Mouse (Mus musculus) liver, embryonic 16.5 days (tissue): ENCODE results near the gene Pdzd7. TPM values are rescaled to one million over a fixed set of nuclear protein-coding genes. Genes with fewer than 3 reads are reported as not detected.

Experiments
- ATAC-seq: fragments of 200-750 bp; cut with Nextera tagmentation; 2 replicates; pipeline ENCODE4 v1.8.0; 2017; ENCODE audit warnings: low read depth, mild to moderate bottlenecking, moderate number of reproducible peaks, moderate library complexity
- H3K27ac ChIP-seq: fragments of 300-500 bp; sonication (generic); 2 replicates; pipeline ENCODE4 v1.5.1; 2014; ENCODE audit warnings: mild to moderate bottlenecking, low read length
- H3K27me3 ChIP-seq: fragments of 300-500 bp; sonication (generic); 2 replicates; pipeline ENCODE4 v1.6.1; 2014; ENCODE audit warnings: low read depth, low read length, mixed read lengths; ENCODE audit not compliant: control insufficient read depth, insufficient read depth
- H3K36me3 ChIP-seq: fragments of 300-500 bp; sonication (generic); 2 replicates; pipeline ENCODE4 v1.6.1; 2014; ENCODE audit warnings: mild to moderate bottlenecking; ENCODE audit not compliant: control insufficient read depth, insufficient read depth
- H3K4me1 ChIP-seq: fragments of 300-500 bp; sonication (generic); 2 replicates; pipeline ENCODE4 v1.6.1; 2014; ENCODE audit warnings: low read depth, low read length, mixed read lengths; ENCODE audit not compliant: control insufficient read depth
- H3K4me2 ChIP-seq: fragments of 300-500 bp; sonication (generic); 2 replicates; pipeline ENCODE4 v1.6.1; 2014; ENCODE audit warnings: low read depth, low read length, mixed read lengths
- H3K4me3 ChIP-seq: fragments of 300-500 bp; sonication (generic); 2 replicates; pipeline ENCODE4 v1.5.1; 2014; ENCODE audit warnings: low read depth, mild to moderate bottlenecking, low read length
- H3K9ac ChIP-seq: fragments of 300-500 bp; sonication (generic); 2 replicates; pipeline ENCODE4 v1.6.1; 2014; ENCODE audit warnings: low read depth, low read length
- H3K9me3 ChIP-seq: fragments of 300-500 bp; sonication (generic); replicated peaks from 2 replicates; pipeline ENCODE4 v1.6.1; 2016; ENCODE audit warnings: low read length; ENCODE audit not compliant: control insufficient read depth
- WGBS: fragments of 180-500 bp; shearing (Covaris S2); extraction: QIAGEN DNeasy Blood & Tissue Kit; methylation state at CpG from one replicate; pipeline ENCODE4 v1.1.7; 2014; ENCODE audit not compliant: insufficient replicate concordance; 5-methylcytosine and 5-hydroxymethylcytosine counted together
- polyA plus RNA-seq: library from polyadenylated mRNA; unstranded; fragments of >200 nt; fragmentation: Nextera tagmentation; extraction: Ambion mirVana; gene quantifications from 2 replicates; pipeline ENCODE4 v1.2.1, GENCODE M21; 2015

The Pdzd7 gene
- not detected in 2 replicates for polyA plus RNA-seq

- H3K9me3 ChIP-seq: no peaks in the 10 kb centered on the region
- H3K4me2 ChIP-seq: peak within 1 kb of the TSS; percentile 84
- H3K27me3 ChIP-seq: peaks cover 38% of the 10 kb centered on the region
- peak within 1 kb of the TSS; percentile 62 for H3K9ac ChIP-seq
- no peak for ATAC-seq
- H3K36me3 ChIP-seq: no peaks in the 10 kb centered on the region
- peaks cover 25% of the 10 kb centered on the region for H3K4me1 ChIP-seq
- H3K27ac ChIP-seq: no peak within 1 kb of the TSS
- WGBS: 62% methylated on average over 5 of the region's 5 CpGs
- peak within 1 kb of the TSS; percentile 66 for H3K4me3 ChIP-seq
Observed at GRCm38 (mm10) chr19:45045651-45046050, at the start of gene Pdzd7. TSS of gene Pdzd7 (minus strand) at chr19:45045717.

- H3K4me3 ChIP-seq: no peak overlapping the region
- H3K36me3 ChIP-seq: no peaks in the 10 kb centered on the region
- no peak overlapping the region for H3K27ac ChIP-seq
- WGBS: 11% methylated on average over 11 of the region's 11 CpGs
- H3K9me3 ChIP-seq: no peaks in the 10 kb centered on the region
- peaks cover 13% of the 10 kb centered on the region for H3K4me1 ChIP-seq
- no peak overlapping the region for H3K4me2 ChIP-seq
- H3K9ac ChIP-seq: no peak overlapping the region
- no peak for ATAC-seq
- peaks cover 73% of the 10 kb centered on the region for H3K27me3 ChIP-seq
Observed at GRCm38 (mm10) chr19:45081841-45082550, 36.5 kb upstream of the Pdzd7 start.

GRCm38 (mm10) chr19:45081279-45081678 lies 35.8 kb upstream of the Pdzd7 start:
- no peak for ATAC-seq
- Histone ChIP-seq H3K4me3 (no peak overlapping the region), H3K27ac (no peak overlapping the region), H3K4me2 (no peak overlapping the region), H3K36me3 (no peaks in the 10 kb centered on the region), H3K27me3 (peaks cover 80% of the 10 kb centered on the region), H3K9ac (no peak overlapping the region), H3K9me3 (no peaks in the 10 kb centered on the region), H3K4me1 (peaks cover 20% of the 10 kb centered on the region)
- under 1% methylated on average over 5 of the region's 5 CpGs for WGBS

- H3K4me2 ChIP-seq: no peak overlapping the region
- no peak overlapping the region for H3K27ac ChIP-seq
- H3K9ac ChIP-seq: no peak overlapping the region
- H3K9me3 ChIP-seq: no peaks in the 10 kb centered on the region
- no peak for ATAC-seq
- 3% methylated on average over 17 of the region's 17 CpGs for WGBS
- H3K4me3 ChIP-seq: no peak overlapping the region
- no peaks in the 10 kb centered on the region for H3K36me3 ChIP-seq
- peaks cover 26% of the 10 kb centered on the region for H3K4me1 ChIP-seq
- peaks cover 80% of the 10 kb centered on the region for H3K27me3 ChIP-seq
Observed at GRCm38 (mm10) chr19:45080711-45081110, 35.2 kb upstream of the Pdzd7 start.

GRCm38 (mm10) chr19:45079769-45080515 lies 34.4 kb upstream of the Pdzd7 start:
- WGBS: 1% methylated on average over 45 of the region's 45 CpGs
- Histone ChIP-seq H3K4me3 (peak overlapping the region; percentile 19; the same call in 1 of the 2 replicates), H3K9ac (no peak overlapping the region), H3K4me2 (peak overlapping the region; percentile 43), H3K27ac (no peak overlapping the region), H3K27me3 (peaks cover 79% of the 10 kb centered on the region), H3K36me3 (no peaks in the 10 kb centered on the region), H3K9me3 (no peaks in the 10 kb centered on the region), H3K4me1 (peaks cover 32% of the 10 kb centered on the region)
- no peak for ATAC-seq

- WGBS: 7% methylated on average over 17 of the region's 17 CpGs
- no peak overlapping the region for H3K9ac ChIP-seq
- H3K27me3 ChIP-seq: peaks cover 76% of the 10 kb centered on the region
Observed at GRCm38 (mm10) chr19:45078971-45079764, 33.7 kb upstream of the Pdzd7 start.

GRCm38 (mm10) chr19:45077742-45078645 lies 32.5 kb upstream of the Pdzd7 start:
- ATAC-seq: no peak
- Histone ChIP-seq H3K36me3 (no peaks in the 10 kb centered on the region), H3K4me1 (peaks cover 39% of the 10 kb centered on the region), H3K4me3 (no peak overlapping the region), H3K9me3 (no peaks in the 10 kb centered on the region), H3K9ac (no peak overlapping the region), H3K27ac (no peak overlapping the region), H3K27me3 (peaks cover 70% of the 10 kb centered on the region), H3K4me2 (no peak overlapping the region)
- 5% methylated on average over 20 of the region's 20 CpGs for WGBS

More at GRCm38 (mm10) chr19:45078971-45079764, 33.7 kb upstream of the Pdzd7 start:
- Histone ChIP-seq H3K4me1 (peaks cover 32% of the 10 kb centered on the region), H3K27ac (no peak overlapping the region), H3K4me3 (no peak overlapping the region; the same call in 1 of the 2 replicates), H3K4me2 (peak overlapping the region; percentile 43; the same call in 1 of the 2 replicates), H3K9me3 (no peaks in the 10 kb centered on the region), H3K36me3 (no peaks in the 10 kb centered on the region)
- ATAC-seq: no peak
